Comparison of ENCODE assay signal across 7 mouse cellular contexts in the genomic region with DNA sequence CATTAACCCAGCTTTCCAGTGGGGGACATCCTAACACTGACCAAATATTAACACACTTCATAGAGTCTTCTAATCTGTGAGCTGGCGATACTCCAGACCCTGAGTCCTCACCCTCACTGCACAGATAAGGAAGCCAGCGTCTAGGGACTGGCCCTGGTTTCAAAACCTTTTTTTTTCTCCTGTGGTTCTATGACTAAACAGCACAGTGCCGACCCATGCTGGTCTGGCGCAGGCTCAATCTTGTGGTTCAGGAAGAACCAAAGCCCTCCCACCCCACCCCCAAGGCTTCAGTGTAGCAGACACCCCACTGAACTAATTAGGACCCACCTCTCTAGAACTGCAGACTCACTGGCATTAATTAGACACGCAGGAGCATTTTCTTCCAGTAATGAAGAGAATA.
A peak's percentile ranks its signal among the peaks of the same experiment; 100 is the strongest.
DNase-seq lines count a peak whose midpoint lies in the region; ATAC-seq and TF ChIP-seq lines count a peak whose summit lies in the region.

No protein-coding gene starts in this region.

- H3K9ac ChIP-seq in lung, embryonic 14.5 days, result no peak overlapping the region
- no peak overlapping the region for H3K9ac ChIP-seq in heart, embryonic 12.5 days

- H3K27ac ChIP-seq in lung, embryonic 14.5 days (ENCODE audit: low read depth), result no peak overlapping the region
- H3K27ac ChIP-seq in heart, embryonic 12.5 days (ENCODE audit: poor library complexity, severe bottlenecking), result 0 out of 2 replicates have a peak overlapping the region, but pooled peaks have one; percentile 16

- no peak overlapping the region for H3K4me3 ChIP-seq in lung, embryonic 14.5 days (ENCODE audit: low read depth, low read length)
- no peak overlapping the region for H3K4me3 ChIP-seq in lung, adult 2 months (replicated peaks; ENCODE audit: extremely low read depth, low read depth, low read length)
- no peak overlapping the region for H3K4me3 ChIP-seq in heart, embryonic 12.5 days

- no peaks in the 10 kb centered on the region for H3K9me3 ChIP-seq in lung, embryonic 14.5 days (ENCODE audit: low read depth, low read length)
- H3K9me3 ChIP-seq in heart, embryonic 12.5 days (replicated peaks), result no peaks in the 10 kb centered on the region

- peak; percentile 63 for DNase-seq in lung, embryonic 14.5 days
- DNase-seq in lung, adult 2 months, result no peak
- DNase-seq in adrenal gland, adult 8-10 months, result peak; percentile 34
- DNase-seq in kidney, adult 8-10 months, result no peak
- no peak for DNase-seq in spleen, postnatal 14 days (ENCODE audit: low spot score in 2 of 2)

- H3K36me3 ChIP-seq in lung, embryonic 14.5 days (ENCODE audit: insufficient read depth), result no peaks in the 10 kb centered on the region
- H3K36me3 ChIP-seq in heart, embryonic 12.5 days, result no peaks in the 10 kb centered on the region

- peak; percentile 62 for ATAC-seq in lung, embryonic 14.5 days (ENCODE audit: insufficient read depth)
- peak; percentile 37; the same call in 1 of the 2 replicates for ATAC-seq in heart, embryonic 12.5 days (ENCODE audit: insufficient number of reproducible peaks, low FRiP score)
- peak; percentile 28; the same call in 1 of the 2 replicates for ATAC-seq in neutrophil, adult 5-6 weeks (ENCODE audit: extremely low read depth, insufficient number of reproducible peaks, low FRiP score, poor library complexity, severe bottlenecking)

- no peak for TF ChIP-seq POLR2A in lung, adult 2 months (IDR thresholded peaks at IDR 0.05; ENCODE audit: borderline replicate concordance, extremely low read depth, low read depth, low read length)

- WGBS in lung, embryonic 14.5 days, result 32% methylated on average over 5 of the region's 5 CpGs
- WGBS in lung, adult 2 months, result 29% methylated on average over 5 of the region's 5 CpGs
- WGBS in heart, embryonic 12.5 days, result 27% methylated on average over 5 of the region's 5 CpGs

- no peak overlapping the region for H3K4me2 ChIP-seq in lung, embryonic 14.5 days
- no peak overlapping the region for H3K4me2 ChIP-seq in heart, embryonic 12.5 days

- TF ChIP-seq CTCF in lung, embryonic 14.5 days (IDR thresholded peaks at IDR 0.05; ENCODE audit: low read depth), result no peak
- no peak for TF ChIP-seq CTCF in lung, adult 2 months (IDR thresholded peaks at IDR 0.05; ENCODE audit: insufficient read depth, low read length)

- H3K27me3 ChIP-seq in lung, embryonic 14.5 days (ENCODE audit: insufficient read depth, low read length), result no peaks in the 10 kb centered on the region
- 0 out of 2 replicates have a peak, but pooled peaks cover 9% of the 10 kb centered on the region for H3K27me3 ChIP-seq in heart, embryonic 12.5 days (replicated peaks)

- H3K4me1 ChIP-seq in lung, embryonic 14.5 days (ENCODE audit: insufficient read depth), result peaks cover 14% of the 10 kb centered on the region
- H3K4me1 ChIP-seq in lung, adult 2 months (ENCODE audit: control insufficient read depth, insufficient read depth, low read length), result peaks cover 21% of the 10 kb centered on the region
- H3K4me1 ChIP-seq in heart, embryonic 12.5 days (replicated peaks), result peaks cover 31% of the 10 kb centered on the region

Comparison
In these comparisons a context has a peak if more than half of its experiments do, and no peak if none do; other contexts are left out.
1. DNase-seq: peak in lung, embryonic 14.5 days (single experiment) and adrenal gland, adult 8-10 months (single experiment); none in lung, adult 2 months (single experiment), kidney, adult 8-10 months (0 of 2) and spleen, postnatal 14 days (0 of 2).
2. Peak in every context shown above with its lines, with median percentiles within 50 percentile points of each other: ATAC-seq.